Mouse (Mus musculus) intestine, postnatal 0 days (tissue): ENCODE results near the gene Gk2. TPM values are rescaled to one million over a fixed set of nuclear protein-coding genes. Genes with fewer than 3 reads are reported as not detected.

ENCODE experiments used
- ATAC-seq: fragments of 200-750 bp; cut with Nextera tagmentation; 2 replicates; pipeline ENCODE4 v1.8.0; 2017; ENCODE audit warnings: mild to moderate bottlenecking, moderate TSS enrichment, moderate library complexity
- H3K27ac ChIP-seq: fragments of 300-500 bp; sonication (generic); 2 replicates; pipeline ENCODE4 v1.5.1; 2014; ENCODE audit warnings: mild to moderate bottlenecking, low read depth, low read length, moderate library complexity
- H3K27me3 ChIP-seq: fragments of 300-500 bp; sonication (generic); replicated peaks from 2 replicates; pipeline ENCODE4 v1.6.1; 2014; ENCODE audit warnings: low read length, mixed read lengths; ENCODE audit not compliant: control insufficient read depth, insufficient read depth
- H3K36me3 ChIP-seq: fragments of 300-500 bp; sonication (generic); 2 replicates; pipeline ENCODE4 v1.6.1; 2014; ENCODE audit warnings: mild to moderate bottlenecking, moderate library complexity; ENCODE audit not compliant: control insufficient read depth, insufficient read depth
- H3K4me1 ChIP-seq: fragments of 300-500 bp; sonication (generic); replicated peaks from 2 replicates; pipeline ENCODE4 v1.6.1; 2014; ENCODE audit warnings: antibody characterized with exemption, low read length, mixed read lengths; ENCODE audit not compliant: control insufficient read depth, insufficient read depth
- H3K4me2 ChIP-seq: fragments of 300-500 bp; sonication (generic); replicated peaks from 2 replicates; pipeline ENCODE4 v1.6.1; 2014; ENCODE audit warnings: low read depth, mild to moderate bottlenecking, moderate library complexity
- H3K4me3 ChIP-seq: fragments of 300-500 bp; sonication (generic); 2 replicates; pipeline ENCODE4 v1.5.1; 2014; ENCODE audit warnings: low read depth, low read length
- H3K9ac ChIP-seq: fragments of 300-500 bp; sonication (generic); 2 replicates; pipeline ENCODE4 v1.6.1; 2014; ENCODE audit warnings: mild to moderate bottlenecking, low read depth, low read length
- H3K9me3 ChIP-seq: fragments of 300-500 bp; sonication (generic); 2 replicates; pipeline ENCODE4 v1.6.1; 2016; ENCODE audit warnings: mixed run types; ENCODE audit not compliant: control insufficient read depth
- CTCF ChIP-seq: sonication (generic); IDR thresholded peaks from 2 replicates; pipeline ENCODE4 v1.5.1; 2016; ENCODE audit warnings: low read depth, mild to moderate bottlenecking, control low read depth, antibody characterized with exemption, moderate library complexity
- WGBS: fragments of 180-500 bp; shearing (Covaris S2); extraction: QIAGEN DNeasy Blood & Tissue Kit; methylation state at CpG from one replicate; pipeline ENCODE4 v1.1.7; 2014; 5-methylcytosine and 5-hydroxymethylcytosine counted together
- polyA plus RNA-seq: library from polyadenylated mRNA; unstranded; fragments of >200 nt; fragmentation: Nextera tagmentation; extraction: Ambion mirVana; gene quantifications from 2 replicates; pipeline ENCODE4 v1.2.1, GENCODE M21; 2015

The Gk2 gene
- polyA plus RNA-seq, 1 experiment from 2014 or later: not detected

GRCm38 (mm10) chr5:97466430-97467158 is 9.8 kb upstream of the Gk2 start:
- Histone ChIP-seq H3K27ac (no peak overlapping the region), H3K9me3 (no peaks in the 10 kb centered on the region), H3K4me2 (no peak overlapping the region), H3K4me1 (no peaks in the 10 kb centered on the region), H3K9ac (no peak overlapping the region), H3K27me3 (no peaks in the 10 kb centered on the region), H3K36me3 (no peaks in the 10 kb centered on the region), H3K4me3 (no peak overlapping the region)
- no peak for TF ChIP-seq CTCF
- no peak for ATAC-seq
- WGBS: 77% methylated on average over 10 of the region's 10 CpGs

- Histone ChIP-seq H3K9ac (no peak overlapping the region), H3K4me3 (no peak overlapping the region), H3K36me3 (no peaks in the 10 kb centered on the region), H3K4me2 (no peak overlapping the region), H3K9me3 (no peaks in the 10 kb centered on the region), H3K27me3 (no peaks in the 10 kb centered on the region), H3K27ac (no peak overlapping the region), H3K4me1 (no peaks in the 10 kb centered on the region)
- WGBS: 80% methylated on average over 3 of the region's 3 CpGs
- no peak for ATAC-seq
- no peak for TF ChIP-seq CTCF
Measured at GRCm38 (mm10) chr5:97465956-97466355, 9.1 kb upstream of the Gk2 start.

GRCm38 (mm10) chr5:97462856-97463255 is 6.0 kb upstream of the Gk2 start:
- no peak for TF ChIP-seq CTCF
- H3K4me2 ChIP-seq: no peak overlapping the region
- WGBS: 95% methylated on average over 3 of the region's 3 CpGs
- H3K9me3 ChIP-seq: no peaks in the 10 kb centered on the region
- H3K4me1 ChIP-seq: no peaks in the 10 kb centered on the region
- H3K9ac ChIP-seq: no peak overlapping the region
- no peak overlapping the region for H3K4me3 ChIP-seq
- no peak for ATAC-seq
- H3K36me3 ChIP-seq: no peaks in the 10 kb centered on the region
- H3K27me3 ChIP-seq: no peaks in the 10 kb centered on the region
- no peak overlapping the region for H3K27ac ChIP-seq

- no peak for TF ChIP-seq CTCF
- ATAC-seq: no peak
- H3K36me3 ChIP-seq: no peaks in the 10 kb centered on the region
- no peak overlapping the region for H3K4me3 ChIP-seq
- no peak overlapping the region for H3K27ac ChIP-seq
- H3K4me1 ChIP-seq: no peaks in the 10 kb centered on the region
- WGBS: 79% methylated on average over 4 of the region's 4 CpGs
- H3K4me2 ChIP-seq: no peak overlapping the region
- H3K9ac ChIP-seq: no peak overlapping the region
- no peaks in the 10 kb centered on the region for H3K27me3 ChIP-seq
- H3K9me3 ChIP-seq: no peaks in the 10 kb centered on the region
Measured at GRCm38 (mm10) chr5:97451451-97451850, 5.4 kb downstream of the Gk2 start.

GRCm38 (mm10) chr5:97444191-97444590 is 12.6 kb downstream of the Gk2 start:
- ATAC-seq: no peak
- Histone ChIP-seq H3K4me3 (no peak overlapping the region), H3K9me3 (no peaks in the 10 kb centered on the region), H3K36me3 (no peaks in the 10 kb centered on the region), H3K4me1 (no peaks in the 10 kb centered on the region), H3K27ac (no peak overlapping the region), H3K27me3 (no peaks in the 10 kb centered on the region), H3K4me2 (no peak overlapping the region), H3K9ac (no peak overlapping the region)
- WGBS: 52% methylated on average over 1 of the region's 1 CpGs
- no peak for TF ChIP-seq CTCF

- no peak overlapping the region for H3K4me2 ChIP-seq
- H3K27ac ChIP-seq: no peak overlapping the region
- no peak overlapping the region for H3K4me3 ChIP-seq
- H3K9me3 ChIP-seq: no peaks in the 10 kb centered on the region
- no peak for ATAC-seq
- no peak overlapping the region for H3K9ac ChIP-seq
- no peak for TF ChIP-seq CTCF
- no peaks in the 10 kb centered on the region for H3K27me3 ChIP-seq
- 91% methylated on average over 2 of the region's 2 CpGs for WGBS
- no peaks in the 10 kb centered on the region for H3K4me1 ChIP-seq
- no peaks in the 10 kb centered on the region for H3K36me3 ChIP-seq
Measured at GRCm38 (mm10) chr5:97432512-97432911, 24.3 kb downstream of the Gk2 start.

- no peak overlapping the region for H3K4me3 ChIP-seq
- H3K27ac ChIP-seq: no peak overlapping the region
- H3K27me3 ChIP-seq: no peaks in the 10 kb centered on the region
- no peak overlapping the region for H3K9ac ChIP-seq
- no peak for ATAC-seq
- no peaks in the 10 kb centered on the region for H3K4me1 ChIP-seq
- H3K4me2 ChIP-seq: no peak overlapping the region
- WGBS: 76% methylated on average over 9 of the region's 9 CpGs
- no peak for TF ChIP-seq CTCF
- no peaks in the 10 kb centered on the region for H3K36me3 ChIP-seq
- no peaks in the 10 kb centered on the region for H3K9me3 ChIP-seq
Measured at GRCm38 (mm10) chr5:97429976-97430375, 26.8 kb downstream of the Gk2 start.
